Mouse (Mus musculus): ENCODE results near the gene Cacna2d2. TPM values are rescaled to one million over a fixed set of nuclear protein-coding genes. Genes with fewer than 3 reads are reported as not detected.

Gene Cacna2d2
- polyA plus RNA-seq, 1 experiment from 2014 or later: 3.3 TPM

GRCm38 (mm10) chr9:107470427-107470826, 71.0 kb downstream of the Cacna2d2 start:
- 25% methylated on average over 15 of the region's 15 CpGs for WGBS
- Histone ChIP-seq H3K4me1 (peaks cover 31% of the 10 kb centered on the region), H3K27me3 (peaks cover 71% of the 10 kb centered on the region), H3K4me3 (replicated peaks) (no peak overlapping the region), H3K36me3 (replicated peaks) (no peaks in the 10 kb centered on the region), H3K9ac (no peak overlapping the region), H3K4me2 (peak overlapping the region; percentile 0; the same call in 1 of the 2 replicates), H3K9me3 (no peaks in the 10 kb centered on the region), H3K27ac (peak overlapping the region; percentile 50; the same call in 1 of the 2 replicates)
- peak; percentile 59 for ATAC-seq (ENCODE audit: low FRiP score)

DNA sequence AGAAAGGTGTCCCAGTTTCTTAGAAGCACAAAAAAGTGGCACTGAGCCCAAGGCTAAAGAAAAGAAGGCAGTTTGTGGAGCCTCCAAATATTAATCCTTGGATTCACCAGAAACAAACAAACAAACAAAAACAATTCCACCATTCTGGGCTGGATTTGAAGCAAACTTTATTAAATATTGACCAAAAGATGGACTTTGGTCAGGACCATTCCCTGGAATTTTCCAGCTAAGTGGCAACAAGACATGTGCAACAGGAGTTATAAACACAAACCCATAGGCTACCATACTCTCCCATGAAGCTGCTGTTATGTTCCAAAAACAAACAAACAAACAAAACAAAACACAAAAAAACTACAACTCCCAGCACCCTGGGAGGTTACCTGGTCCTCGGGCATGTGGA, 74.6 kb downstream of the Cacna2d2 start:
- Histone ChIP-seq H3K9ac (no peak overlapping the region), H3K27ac (no peak overlapping the region), H3K9me3 (no peaks in the 10 kb centered on the region), H3K4me3 (replicated peaks) (no peak overlapping the region), H3K36me3 (replicated peaks) (no peaks in the 10 kb centered on the region), H3K4me2 (no peak overlapping the region), H3K27me3 (peaks cover 44% of the 10 kb centered on the region), H3K4me1 (peaks cover 28% of the 10 kb centered on the region)
- ATAC-seq (ENCODE audit: low FRiP score): no peak
- WGBS: 81% methylated on average over 1 of the region's 1 CpGs

GRCm38 (mm10) chr9:107478979-107479378, 79.6 kb downstream of the Cacna2d2 start:
- H3K4me3 ChIP-seq (replicated peaks): no peak overlapping the region

GRCm38 (mm10) chr9:107479593-107479992, 80.2 kb downstream of the Cacna2d2 start:
- 0 out of 2 replicates have a peak, but pooled peaks cover 7% of the 10 kb centered on the region for H3K27me3 ChIP-seq
- H3K36me3 ChIP-seq (replicated peaks): no peaks in the 10 kb centered on the region
- peak overlapping the region; percentile 91 for H3K27ac ChIP-seq
- peaks cover 50% of the 10 kb centered on the region for H3K4me1 ChIP-seq
- WGBS: 3% methylated on average over 14 of the region's 14 CpGs
- H3K9me3 ChIP-seq: no peaks in the 10 kb centered on the region
- H3K4me3 ChIP-seq (replicated peaks): peak overlapping the region; percentile 0; the same call in 1 of the 2 replicates
- 0 out of 2 replicates have a peak, but pooled peaks have one; percentile 4 for ATAC-seq (ENCODE audit: low FRiP score)
- peak overlapping the region; percentile 8; the same call in 1 of the 2 replicates for H3K9ac ChIP-seq
- peak overlapping the region; percentile 35 for H3K4me2 ChIP-seq

More at GRCm38 (mm10) chr9:107478979-107479378, 79.6 kb downstream of the Cacna2d2 start:
- peak overlapping the region; percentile 35; the same call in 1 of the 2 replicates for H3K4me2 ChIP-seq
- H3K9ac ChIP-seq: no peak overlapping the region
- peak overlapping the region; percentile 91 for H3K27ac ChIP-seq
- H3K9me3 ChIP-seq: no peaks in the 10 kb centered on the region
- WGBS: 27% methylated on average over 5 of the region's 5 CpGs
- H3K36me3 ChIP-seq (replicated peaks): no peaks in the 10 kb centered on the region
- peaks cover 44% of the 10 kb centered on the region for H3K4me1 ChIP-seq
- H3K27me3 ChIP-seq: 0 out of 2 replicates have a peak, but pooled peaks cover 9% of the 10 kb centered on the region
- ATAC-seq (ENCODE audit: low FRiP score): no peak

GRCm38 (mm10) chr9:107480477-107481069, 81.2 kb downstream of the Cacna2d2 start:
- H3K4me2 ChIP-seq: no peak overlapping the region
- no peaks in the 10 kb centered on the region for H3K36me3 ChIP-seq (replicated peaks)
- no peaks in the 10 kb centered on the region for H3K9me3 ChIP-seq
- H3K27me3 ChIP-seq: 0 out of 2 replicates have a peak, but pooled peaks cover 3% of the 10 kb centered on the region
- peaks cover 57% of the 10 kb centered on the region for H3K4me1 ChIP-seq
- H3K4me3 ChIP-seq (replicated peaks): no peak overlapping the region
- WGBS: under 1% methylated on average over 8 of the region's 9 CpGs
- ATAC-seq (ENCODE audit: low FRiP score): peak; percentile 24; the same call in 1 of the 2 replicates
- H3K9ac ChIP-seq: no peak overlapping the region
- peak overlapping the region; percentile 91 for H3K27ac ChIP-seq

DNA sequence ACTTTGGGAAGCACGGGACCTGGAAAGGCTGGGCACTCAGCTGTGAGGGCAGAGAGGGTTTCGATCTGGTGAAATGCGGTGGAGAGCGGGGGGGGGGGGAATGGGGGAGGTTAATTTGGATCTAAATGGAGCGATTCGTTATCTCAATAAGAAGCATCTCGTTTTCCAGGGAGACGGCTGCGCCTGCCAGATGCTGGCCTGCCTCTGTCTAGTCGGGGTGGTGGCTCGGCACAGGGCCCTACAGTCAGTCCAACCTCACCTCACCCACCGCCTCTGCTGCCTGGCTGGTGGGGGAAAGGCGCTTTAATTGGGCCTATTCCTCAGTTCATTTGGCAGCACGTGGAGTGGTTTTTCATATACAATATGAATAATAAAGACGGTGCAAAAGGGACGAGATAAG, 81.9 kb downstream of the Cacna2d2 start:
- Histone ChIP-seq H3K4me3 (replicated peaks) (no peak overlapping the region), H3K27me3 (0 out of 2 replicates have a peak, but pooled peaks cover 3% of the 10 kb centered on the region), H3K36me3 (replicated peaks) (no peaks in the 10 kb centered on the region), H3K27ac (peak overlapping the region; percentile 91), H3K9me3 (no peaks in the 10 kb centered on the region), H3K4me2 (peak overlapping the region; percentile 21; the same call in 1 of the 2 replicates), H3K9ac (no peak overlapping the region), H3K4me1 (peaks cover 63% of the 10 kb centered on the region)
- no peak for ATAC-seq (ENCODE audit: low FRiP score)
- 13% methylated on average over 16 of the region's 16 CpGs for WGBS

DNA sequence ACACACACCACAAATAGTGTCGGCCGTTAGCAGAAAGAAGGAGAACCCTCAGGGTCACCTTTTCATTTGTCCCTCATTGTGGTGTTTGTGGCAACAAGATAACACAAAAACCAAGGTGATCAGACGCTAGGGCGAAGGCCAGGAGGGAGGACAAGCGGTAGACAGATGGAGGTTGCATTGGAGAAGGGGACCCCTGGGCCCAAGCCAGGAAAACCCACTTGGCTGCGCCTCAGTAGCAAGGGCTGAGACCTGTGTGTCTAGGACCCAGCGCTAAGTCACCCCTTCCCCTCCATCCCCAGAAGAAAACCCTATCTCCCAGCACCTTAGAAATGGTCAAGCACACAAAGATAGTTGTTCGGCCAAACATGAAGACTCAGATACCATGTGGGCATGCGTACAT, 82.6 kb downstream of the Cacna2d2 start:
- no peaks in the 10 kb centered on the region for H3K9me3 ChIP-seq
- H3K27ac ChIP-seq: peak overlapping the region; percentile 91; the same call in 1 of the 2 replicates
- 0 out of 2 replicates have a peak, but pooled peaks cover 3% of the 10 kb centered on the region for H3K27me3 ChIP-seq
- no peak overlapping the region for H3K4me2 ChIP-seq
- WGBS: 91% methylated on average over 9 of the region's 9 CpGs
- no peaks in the 10 kb centered on the region for H3K36me3 ChIP-seq (replicated peaks)
- no peak overlapping the region for H3K4me3 ChIP-seq (replicated peaks)
- H3K9ac ChIP-seq: no peak overlapping the region
- ATAC-seq (ENCODE audit: low FRiP score): no peak
- peaks cover 70% of the 10 kb centered on the region for H3K4me1 ChIP-seq

DNA sequence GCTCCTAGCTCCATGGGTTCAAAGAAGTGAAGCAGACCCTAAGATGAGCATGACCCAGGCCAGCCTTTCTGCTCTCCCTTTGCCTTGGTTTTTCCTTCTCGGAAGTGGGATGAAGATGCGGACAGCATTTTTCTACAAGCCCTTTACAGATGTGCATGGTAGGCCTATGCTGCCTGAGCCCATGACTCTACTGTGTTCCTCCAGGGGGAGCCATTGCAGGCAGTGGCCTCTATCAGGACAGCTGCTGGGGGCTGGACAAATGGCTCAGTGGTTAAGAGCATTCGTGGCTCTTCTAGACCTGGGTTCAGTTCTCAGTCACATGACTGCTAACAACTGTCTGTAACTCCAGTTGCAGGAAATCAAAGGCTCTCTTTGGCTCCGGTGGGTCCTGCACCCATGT, 83.4 kb downstream of the Cacna2d2 start:
- H3K4me2 ChIP-seq: no peak overlapping the region
- H3K36me3 ChIP-seq (replicated peaks): no peaks in the 10 kb centered on the region
- H3K4me1 ChIP-seq: peaks cover 72% of the 10 kb centered on the region
- 93% methylated on average over 4 of the region's 4 CpGs for WGBS
- H3K27me3 ChIP-seq: 0 out of 2 replicates have a peak, but pooled peaks cover 3% of the 10 kb centered on the region
- no peak overlapping the region for H3K9ac ChIP-seq
- H3K9me3 ChIP-seq: no peaks in the 10 kb centered on the region
- no peak for ATAC-seq (ENCODE audit: low FRiP score)
- no peak overlapping the region for H3K27ac ChIP-seq
- H3K4me3 ChIP-seq (replicated peaks): no peak overlapping the region

DNA sequence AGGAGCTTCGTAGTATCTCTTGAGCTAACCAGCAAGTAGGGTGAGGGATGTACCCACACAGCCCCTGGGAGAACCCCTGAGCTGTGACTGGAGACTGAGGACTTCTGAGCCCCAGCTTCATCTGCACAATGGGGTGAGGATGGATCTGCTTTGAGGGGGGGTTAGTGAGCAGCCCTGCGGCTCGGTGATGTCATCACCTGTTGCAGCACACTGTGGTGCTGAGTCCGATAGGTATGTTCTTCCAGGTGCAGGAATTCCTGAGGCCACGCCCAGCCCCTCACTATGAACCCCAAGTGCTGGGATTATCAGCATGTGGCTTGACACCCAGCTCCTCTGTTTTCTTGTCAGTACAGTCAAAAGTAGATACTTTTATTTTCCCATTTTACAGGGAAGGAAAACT, 84.3 kb downstream of the Cacna2d2 start:
- Histone ChIP-seq H3K27me3 (0 out of 2 replicates have a peak, but pooled peaks cover 3% of the 10 kb centered on the region), H3K9me3 (no peaks in the 10 kb centered on the region), H3K9ac (no peak overlapping the region), H3K4me3 (replicated peaks) (no peak overlapping the region), H3K27ac (peak overlapping the region; percentile 91), H3K4me1 (peaks cover 71% of the 10 kb centered on the region), H3K36me3 (replicated peaks) (no peaks in the 10 kb centered on the region), H3K4me2 (no peak overlapping the region)
- WGBS: 96% methylated on average over 5 of the region's 5 CpGs
- ATAC-seq (ENCODE audit: low FRiP score): no peak

DNA sequence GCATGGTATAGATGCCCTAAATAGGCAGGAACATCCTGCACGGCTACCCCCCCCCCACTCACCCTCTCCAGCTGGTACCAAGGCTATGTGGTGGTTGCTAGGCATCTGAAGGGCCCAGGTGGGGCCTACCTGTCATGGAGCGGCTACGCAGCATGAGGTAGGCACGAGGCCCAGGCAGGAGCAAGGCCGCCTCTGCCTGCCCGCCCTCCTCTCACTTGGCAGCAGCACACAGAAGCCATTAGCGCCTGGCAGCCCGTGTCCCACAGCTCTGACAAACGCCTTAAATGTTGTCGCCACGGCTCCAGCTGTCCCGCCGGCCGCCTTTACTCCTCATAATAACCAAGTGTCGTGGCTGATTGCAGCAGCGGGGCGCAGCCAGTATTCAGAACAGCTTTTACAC, 84.9 kb downstream of the Cacna2d2 start:
- no peak overlapping the region for H3K4me3 ChIP-seq (replicated peaks)
- no peaks in the 10 kb centered on the region for H3K9me3 ChIP-seq
- no peak overlapping the region for H3K4me2 ChIP-seq
- H3K4me1 ChIP-seq: peaks cover 65% of the 10 kb centered on the region
- WGBS: 44% methylated on average over 17 of the region's 17 CpGs
- peak overlapping the region; percentile 91 for H3K27ac ChIP-seq
- no peak overlapping the region for H3K9ac ChIP-seq
- peak; percentile 57 for ATAC-seq (ENCODE audit: low FRiP score)
- 0 out of 2 replicates have a peak, but pooled peaks cover 3% of the 10 kb centered on the region for H3K27me3 ChIP-seq
- H3K36me3 ChIP-seq (replicated peaks): no peaks in the 10 kb centered on the region

- H3K4me2 ChIP-seq: no peak overlapping the region
- WGBS: 77% methylated on average over 6 of the region's 6 CpGs
- no peak overlapping the region for H3K4me3 ChIP-seq (replicated peaks)
- H3K9ac ChIP-seq: no peak overlapping the region
- H3K27ac ChIP-seq: peak overlapping the region; percentile 91
- no peaks in the 10 kb centered on the region for H3K9me3 ChIP-seq
- H3K4me1 ChIP-seq: peaks cover 60% of the 10 kb centered on the region
- no peak for ATAC-seq (ENCODE audit: low FRiP score)
- H3K36me3 ChIP-seq (replicated peaks): no peaks in the 10 kb centered on the region
- H3K27me3 ChIP-seq: 0 out of 2 replicates have a peak, but pooled peaks cover 3% of the 10 kb centered on the region
Observed at GRCm38 (mm10) chr9:107484766-107485165, 85.4 kb downstream of the Cacna2d2 start.

DNA sequence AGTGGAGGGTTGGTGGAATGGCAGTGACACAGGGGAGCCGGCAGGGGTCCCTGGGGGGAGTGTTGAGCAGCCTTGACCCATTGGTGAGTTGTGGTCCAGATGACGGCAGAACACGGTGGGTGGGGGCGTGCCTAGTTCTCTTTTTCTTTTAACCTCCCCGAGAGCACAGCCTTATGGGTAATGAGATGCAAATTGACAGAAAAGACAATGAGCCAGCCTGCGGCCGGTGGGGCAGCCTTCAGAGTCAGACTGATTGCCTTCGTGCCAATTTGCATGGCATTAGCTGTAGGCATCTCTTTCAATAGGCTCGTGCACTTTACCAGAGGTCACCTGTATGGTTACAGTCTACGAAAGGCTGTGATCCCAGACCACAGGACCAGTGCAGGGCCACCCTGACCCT, 86.7 kb downstream of the Cacna2d2 start:
- Histone ChIP-seq H3K4me1 (peaks cover 47% of the 10 kb centered on the region), H3K9me3 (no peaks in the 10 kb centered on the region), H3K27me3 (no peaks in the 10 kb centered on the region), H3K27ac (peak overlapping the region; percentile 91), H3K4me3 (replicated peaks) (no peak overlapping the region), H3K9ac (no peak overlapping the region), H3K36me3 (replicated peaks) (no peaks in the 10 kb centered on the region), H3K4me2 (no peak overlapping the region)
- WGBS: 23% methylated on average over 10 of the region's 10 CpGs
- peak; percentile 56 for ATAC-seq (ENCODE audit: low FRiP score)

Data from forebrain, embryonic 12.5 days (tissue).